Mouse (Mus musculus) cerebellum, adult 9-10 months (tissue): ENCODE measurements around the gene Lct.
A peak's percentile ranks its signal among the peaks of the same experiment; 100 is the strongest.
"Not testable (repeated sequence)": the region's sequence is repeated elsewhere in the genome, so short reads cannot be mapped to it uniquely, and the experiment has no call there.

Experiments
- DNase-seq: peaks from one replicate; pipeline ENCODE4 v3.0.0; 2022

Lct gene

DNA sequence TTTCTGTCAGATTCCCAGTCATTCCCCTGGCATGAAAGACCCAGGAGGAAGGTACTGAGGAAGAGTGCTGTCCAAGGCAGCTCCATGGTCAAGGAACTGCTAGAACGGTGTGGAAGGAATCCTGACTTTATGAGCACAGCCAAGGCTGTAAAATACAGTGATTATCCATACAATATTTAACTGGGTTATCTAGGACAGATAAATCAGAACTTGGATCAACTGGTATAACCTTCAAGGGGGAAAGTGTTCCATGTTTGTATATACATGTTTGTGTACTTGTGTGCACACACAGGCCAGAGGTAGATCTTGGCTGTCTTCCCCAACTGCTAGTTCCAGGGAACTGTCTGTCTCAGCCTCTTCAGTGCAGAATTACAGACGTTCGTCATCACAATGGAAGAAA is at the start of gene Lct:
Gene Lct, minus strand, starts transcription at position 101 of the 400 bp plus-strand sequence.
- no peak for DNase-seq

DNA sequence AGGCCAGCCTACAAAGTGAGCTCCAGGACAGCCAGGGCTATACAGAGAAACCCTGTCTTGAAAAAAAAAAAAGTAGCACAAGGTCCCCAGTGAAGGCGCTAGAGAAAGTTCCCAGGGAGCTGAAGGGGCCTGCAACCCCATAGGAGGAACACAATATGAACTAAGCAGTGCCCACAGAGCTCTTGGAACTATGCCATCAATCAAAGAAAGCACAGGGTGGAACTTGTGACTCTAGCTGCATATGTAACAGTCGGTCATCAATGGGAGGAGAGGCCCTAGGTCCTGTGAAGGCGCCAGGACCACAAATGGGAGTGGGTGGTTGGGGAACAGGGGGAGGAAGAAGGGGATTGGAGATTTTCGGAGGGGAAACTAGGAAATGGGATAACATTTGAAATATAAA is 48.7 kb upstream of the Lct start:
- DNase-seq: no peak

GRCm38 (mm10) chr1:128372143-128372860 is 44.2 kb upstream of the Lct start:
- no peak for DNase-seq

DNA sequence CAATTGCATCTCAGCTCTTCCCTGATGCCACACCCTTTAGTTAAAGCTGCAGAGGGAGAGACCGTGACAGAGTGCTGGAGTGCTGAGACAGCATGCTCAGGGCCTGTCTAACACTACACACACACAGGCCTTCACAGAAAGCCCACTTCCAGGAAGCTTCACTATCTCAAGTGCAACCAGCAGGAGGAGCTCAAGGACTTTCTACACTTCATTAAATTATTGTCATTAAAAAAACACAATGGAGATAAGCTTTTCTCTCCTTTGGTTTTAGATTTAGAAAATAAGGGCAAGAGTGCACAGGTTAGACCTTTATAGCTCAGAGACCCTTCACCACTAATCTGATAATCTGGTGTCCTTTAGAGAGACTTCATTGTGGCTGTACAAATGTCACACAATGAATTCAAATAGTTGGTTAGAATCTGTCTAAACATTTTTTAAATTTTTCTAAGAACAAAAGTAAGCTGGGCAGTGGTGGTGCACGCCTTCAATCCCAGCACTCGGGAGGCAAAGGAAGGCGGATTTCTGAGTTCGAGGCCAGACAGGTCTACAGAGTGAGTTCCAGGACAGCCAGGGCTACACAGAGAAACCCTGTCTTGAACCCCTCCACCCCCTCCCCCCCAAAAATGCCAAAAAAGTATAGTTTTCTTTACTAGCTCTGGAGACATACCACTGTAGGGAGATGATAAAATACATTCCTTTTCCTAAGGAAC is 40.8 kb upstream of the Lct start:
- no peak for DNase-seq

DNA sequence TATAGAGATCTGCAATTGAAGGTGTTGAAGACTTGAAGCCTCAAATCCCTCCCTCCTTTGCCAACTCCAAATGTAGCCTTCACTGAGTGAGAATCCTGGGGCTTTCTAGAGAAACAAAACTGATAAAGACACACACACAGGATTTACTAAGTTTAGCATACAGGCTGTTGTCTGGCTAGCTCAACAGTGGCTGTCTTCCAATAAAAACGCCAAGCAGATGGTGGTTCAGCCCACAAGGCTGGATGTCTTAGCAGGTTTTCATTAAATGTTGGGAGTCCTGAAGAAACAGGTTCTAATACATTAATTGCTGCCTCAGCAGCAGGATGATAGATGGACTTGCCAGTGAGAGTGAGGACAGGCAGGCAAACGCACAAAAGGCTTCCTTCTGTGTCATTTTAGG is 32.5 kb upstream of the Lct start:
- peak; percentile 80 for DNase-seq

GRCm38 (mm10) chr1:128359554-128360376 is 31.6 kb upstream of the Lct start, which contains the start of gene Mcm6:
Mcm6 (minus strand) TSS chr1:128359664.
- peak; percentile 92 for DNase-seq

- peak; percentile 25 for DNase-seq
Observed at GRCm38 (mm10) chr1:128358916-128359553, 30.9 kb upstream of the Lct start.

DNA sequence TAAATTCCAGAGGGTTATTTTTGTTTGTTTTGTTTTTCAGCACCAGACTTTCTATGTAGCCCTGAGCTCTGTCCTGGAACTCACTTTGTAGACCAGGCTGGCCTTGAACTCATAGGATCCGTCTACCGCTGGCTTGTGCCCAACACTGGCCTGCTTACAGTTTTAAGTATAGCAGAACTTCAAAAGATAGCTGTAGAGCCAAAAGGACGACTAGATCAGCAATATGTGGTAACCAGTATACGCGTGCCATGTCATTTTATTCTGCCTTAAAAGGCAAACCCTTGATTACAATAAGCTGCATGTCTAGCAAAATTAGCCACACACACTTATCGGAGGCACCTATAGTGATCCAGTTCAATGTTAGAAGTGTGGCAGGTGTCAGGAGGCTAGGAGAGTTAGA is 30.2 kb upstream of the Lct start:
- no peak for DNase-seq

- DNase-seq: no peak
Observed at GRCm38 (mm10) chr1:128357452-128357851, 29.3 kb upstream of the Lct start.

DNA sequence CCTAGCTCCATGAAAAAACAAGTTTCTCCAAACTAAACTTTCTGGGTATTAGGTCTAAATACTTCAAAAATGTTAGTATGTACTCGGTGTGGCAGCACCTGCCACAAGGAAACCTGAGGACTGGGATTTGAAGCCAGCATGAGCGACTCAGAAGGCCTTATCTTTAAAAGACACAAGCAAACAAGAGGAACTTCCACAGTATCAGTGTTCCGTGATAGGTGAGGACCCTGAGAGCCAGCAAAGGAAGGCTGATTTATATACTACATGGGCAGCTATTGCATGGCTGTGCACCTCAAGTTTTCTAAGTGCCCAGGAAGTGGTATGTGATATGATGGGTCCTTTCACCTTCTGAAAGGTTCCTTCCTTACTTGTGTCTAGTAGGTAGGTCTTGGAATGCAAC is 25.0 kb upstream of the Lct start:
- no peak for DNase-seq

GRCm38 (mm10) chr1:128344232-128344631 is 16.1 kb upstream of the Lct start:
- no peak for DNase-seq

- no peak for DNase-seq
Observed at GRCm38 (mm10) chr1:128337708-128338320, 9.7 kb upstream of the Lct start.

GRCm38 (mm10) chr1:128330313-128330712 is 2.2 kb upstream of the Lct start:
- no peak for DNase-seq

DNA sequence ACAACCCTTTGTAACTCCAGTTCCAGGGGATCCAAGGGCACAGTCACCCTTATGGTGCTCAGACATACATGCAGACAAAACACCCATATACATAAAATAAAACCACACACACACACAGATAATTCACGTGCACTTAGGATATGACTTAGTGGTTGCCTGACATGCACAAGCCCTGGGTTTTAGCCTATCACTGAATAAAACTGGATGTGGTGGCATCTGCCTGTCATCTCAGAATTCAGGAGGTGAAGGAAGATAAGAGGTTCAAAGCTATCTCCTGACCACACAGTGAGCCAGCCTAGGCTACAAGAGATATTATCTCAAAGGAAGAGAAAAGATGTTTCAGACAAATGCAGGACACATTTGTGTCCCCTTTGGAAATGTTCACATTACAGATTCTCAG is 953 bp downstream of the Lct start:
- no peak for DNase-seq

GRCm38 (mm10) chr1:128324776-128325175 is 3.3 kb downstream of the Lct start:
- DNase-seq: no peak

DNA sequence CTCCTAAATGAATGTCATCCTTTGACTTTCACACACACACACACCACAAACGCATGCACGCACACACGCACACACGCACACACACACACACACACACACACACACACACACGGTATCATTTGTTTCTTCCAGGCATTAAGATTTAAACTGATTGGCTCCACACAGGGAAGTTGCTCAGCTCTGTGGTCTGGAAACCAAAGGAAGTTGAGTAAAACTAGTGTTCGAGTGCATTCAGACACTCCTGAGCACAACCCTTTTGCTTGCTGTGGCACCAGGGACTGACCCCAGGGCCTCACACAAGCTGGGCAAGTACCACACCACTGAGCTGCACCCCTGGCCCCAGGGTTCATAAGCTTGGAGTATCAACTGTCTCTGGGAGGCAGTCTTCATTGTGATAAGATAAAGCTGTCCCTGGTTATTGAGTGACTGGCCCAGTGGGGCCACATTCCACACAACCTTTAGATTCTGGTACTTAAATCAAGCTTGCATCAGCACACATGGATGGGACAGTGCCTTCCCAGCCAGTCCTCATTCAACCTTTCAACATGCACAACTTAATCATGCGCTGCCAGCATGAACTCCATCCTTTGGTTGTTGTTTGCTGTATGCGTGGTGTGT is 5.0 kb downstream of the Lct start:
- DNase-seq: no peak

- DNase-seq: not testable (repeated sequence)
Observed at GRCm38 (mm10) chr1:128319266-128319665, 8.9 kb downstream of the Lct start.

DNA sequence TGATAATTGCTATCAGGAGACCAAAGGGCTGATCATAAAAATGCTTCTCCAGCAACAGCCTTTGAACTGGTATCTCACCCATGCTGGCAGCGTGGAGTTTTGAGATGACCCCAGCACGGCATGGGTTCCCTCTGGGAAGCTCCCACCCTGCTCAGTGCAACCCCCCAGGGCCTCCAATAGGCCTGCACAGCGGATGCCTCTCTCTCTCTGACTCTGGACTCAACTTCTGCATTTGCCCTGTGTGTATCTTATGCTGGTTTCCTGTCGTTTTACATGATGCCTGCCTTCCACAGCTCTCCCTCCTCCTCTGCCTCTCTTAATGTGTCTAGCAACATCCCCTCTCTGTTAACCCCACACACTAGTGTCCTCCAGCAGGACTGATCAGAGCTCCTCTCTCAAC is 13.5 kb downstream of the Lct start:
- no peak for DNase-seq

DNA sequence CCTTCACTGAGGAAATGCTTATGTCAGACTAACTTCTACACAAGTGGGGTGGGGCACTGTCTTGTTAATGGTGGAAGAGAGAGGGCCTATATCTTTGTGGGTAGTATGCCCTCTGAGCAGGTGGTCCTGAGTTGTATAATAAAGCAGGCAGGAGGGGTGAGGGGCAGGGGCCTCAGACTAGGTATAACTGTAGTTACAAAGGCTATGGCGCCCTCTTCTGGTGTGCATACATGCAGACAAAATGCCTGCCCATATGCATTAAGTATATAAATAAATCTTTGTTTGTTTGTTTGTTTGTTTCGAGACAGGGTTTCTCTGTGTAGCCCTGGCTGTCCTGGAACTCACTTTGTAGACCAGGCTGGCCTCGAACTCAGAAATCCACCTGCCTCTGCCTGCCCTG is 19.1 kb downstream of the Lct start:
- DNase-seq: no peak

- DNase-seq: peak; percentile 93
Observed at GRCm38 (mm10) chr1:128303900-128304299, 24.2 kb downstream of the Lct start.

GRCm38 (mm10) chr1:128295717-128296528 is 32.2 kb downstream of the Lct start:
- no peak for DNase-seq
